Mouse (Mus musculus): ENCODE measurements around the gene Zbp1. TPM values are rescaled to one million over a fixed set of nuclear protein-coding genes. Genes with fewer than 3 reads are reported as not detected.

The Zbp1 gene
- total and polyA plus RNA-seq, 2 experiments from 2014 or later: 0.57 TPM; not detected in 1

DNA sequence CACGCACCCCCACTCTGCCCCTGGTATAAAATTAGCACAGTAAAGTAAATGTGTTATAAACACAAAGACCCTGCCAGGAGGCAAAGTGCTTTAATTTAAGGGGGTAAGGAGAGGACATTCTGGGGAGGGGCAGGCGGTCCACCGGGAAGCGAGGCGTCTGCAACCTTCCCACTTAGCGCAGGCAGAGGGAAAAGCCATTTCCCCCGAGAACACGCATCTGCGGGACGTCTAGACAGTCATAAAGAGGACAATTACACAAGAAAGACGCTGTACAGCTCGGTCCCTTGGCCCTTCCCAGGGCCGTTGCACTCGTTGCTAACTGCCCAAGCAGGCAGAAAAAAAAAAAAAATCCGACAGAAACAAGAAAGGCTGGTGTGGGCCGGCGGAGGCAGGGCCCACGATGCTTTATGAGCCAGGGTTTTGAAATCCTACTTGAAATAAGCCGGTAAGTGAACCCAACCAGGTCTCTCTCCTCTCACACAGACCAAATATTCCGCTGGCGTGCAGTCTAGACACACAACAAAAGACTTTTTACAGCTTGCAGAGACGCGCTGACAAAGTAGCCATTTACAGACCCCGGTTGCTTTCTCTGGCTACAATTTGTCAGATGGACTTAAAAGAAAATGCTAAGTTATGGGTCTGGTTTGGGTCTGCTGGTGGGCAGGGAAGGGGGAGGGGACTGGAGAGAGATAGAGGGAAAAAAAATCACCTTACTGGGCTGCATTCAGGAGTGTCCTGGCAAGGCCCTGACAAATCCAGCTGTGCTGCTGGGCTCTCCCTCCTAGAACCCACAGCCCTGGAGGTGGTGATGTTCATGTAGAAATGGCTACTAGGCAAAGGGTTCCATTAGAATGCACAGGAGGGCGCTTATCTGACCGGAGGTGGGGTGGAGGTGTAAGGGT is 35.3 kb upstream of the Zbp1 start:
- no peak for ATAC-seq (ENCODE audit: low FRiP score)
- 0 out of 2 replicates have a peak overlapping the region, but pooled peaks have one; percentile 19 for H3K9ac ChIP-seq (replicated peaks; ENCODE audit: low read length, poor library complexity, severe bottlenecking)
- no peaks in the 10 kb centered on the region for H3K9me3 ChIP-seq (ENCODE audit: low read length)
- H3K36me3 ChIP-seq (ENCODE audit: insufficient read depth, low read length): no peaks in the 10 kb centered on the region
- peak overlapping the region; percentile 18 for H3K4me2 ChIP-seq (ENCODE audit: low read depth, low read length, poor library complexity, severe bottlenecking)
- no peaks in the 10 kb centered on the region for H3K27me3 ChIP-seq (ENCODE audit: insufficient read depth, low read length)
- 20% methylated on average over 26 of the region's 26 CpGs for WGBS
- no peak overlapping the region for H3K27ac ChIP-seq (ENCODE audit: low read depth, low read length)
- no peak overlapping the region for H3K4me3 ChIP-seq (ENCODE audit: low read depth, low read length)
- peak; percentile 43 for DNase-seq (ENCODE audit: low spot score)
- H3K4me1 ChIP-seq (ENCODE audit: insufficient read depth, low read length): peaks cover 22% of the 10 kb centered on the region
- no peak for TF ChIP-seq CTCF (IDR thresholded peaks at IDR 0.05)

DNA sequence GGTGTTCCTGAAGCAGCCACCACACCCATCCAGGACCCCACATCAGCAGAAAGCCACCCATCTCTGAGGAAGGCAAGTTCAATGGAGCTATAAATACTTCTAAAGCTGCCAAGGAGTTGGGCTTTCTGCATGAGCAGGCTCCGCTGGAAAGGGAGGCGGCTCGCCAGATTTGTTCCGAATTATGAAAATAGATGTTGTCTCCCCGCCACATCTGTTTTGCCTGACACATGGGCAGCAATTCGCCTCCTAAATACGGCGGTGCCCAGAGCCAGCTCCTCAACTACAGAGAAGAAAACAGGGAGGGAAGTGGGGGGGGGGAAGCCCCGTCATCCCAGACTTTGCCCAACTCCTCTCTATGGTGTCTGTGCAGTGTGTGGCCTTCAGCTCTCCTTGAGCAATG is 33.0 kb upstream of the Zbp1 start:
- Histone ChIP-seq H3K36me3 (ENCODE audit: insufficient read depth, low read length) (no peaks in the 10 kb centered on the region), H3K27ac (ENCODE audit: low read depth, low read length) (no peak overlapping the region), H3K4me2 (ENCODE audit: low read depth, low read length, poor library complexity, severe bottlenecking) (no peak overlapping the region), H3K4me3 (ENCODE audit: low read depth, low read length) (no peak overlapping the region), H3K9me3 (ENCODE audit: low read length) (no peaks in the 10 kb centered on the region), H3K27me3 (ENCODE audit: insufficient read depth, low read length) (no peaks in the 10 kb centered on the region), H3K9ac (replicated peaks; ENCODE audit: low read length, poor library complexity, severe bottlenecking) (no peak overlapping the region), H3K4me1 (ENCODE audit: insufficient read depth, low read length) (peaks cover 16% of the 10 kb centered on the region)
- 58% methylated on average over 9 of the region's 9 CpGs for WGBS
- DNase-seq (ENCODE audit: low spot score): no peak
- no peak for TF ChIP-seq CTCF (IDR thresholded peaks at IDR 0.05)
- no peak for ATAC-seq (ENCODE audit: low FRiP score)

DNA sequence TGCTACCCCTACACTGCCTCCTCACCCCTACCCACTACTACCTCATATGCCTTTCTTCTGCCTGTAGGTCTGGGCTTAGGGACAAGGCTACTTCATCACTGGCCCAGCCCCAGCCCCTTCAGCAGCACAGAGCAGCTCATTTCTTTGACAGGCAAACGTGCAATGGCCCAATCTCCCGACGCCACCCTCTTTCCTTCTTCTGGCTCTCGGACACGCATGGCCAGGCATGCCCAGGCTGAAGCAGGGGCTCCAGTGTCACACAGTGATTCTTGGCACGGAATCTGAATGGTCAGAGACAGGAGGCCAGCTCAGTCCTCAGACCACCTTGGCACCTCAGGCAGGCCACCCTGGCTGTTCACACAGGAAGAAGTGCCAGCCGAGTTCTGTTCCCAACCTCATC is 32.4 kb upstream of the Zbp1 start:
- Histone ChIP-seq H3K9me3 (ENCODE audit: low read length) (no peaks in the 10 kb centered on the region), H3K4me2 (ENCODE audit: low read depth, low read length, poor library complexity, severe bottlenecking) (no peak overlapping the region), H3K27me3 (ENCODE audit: insufficient read depth, low read length) (no peaks in the 10 kb centered on the region), H3K4me3 (ENCODE audit: low read depth, low read length) (no peak overlapping the region), H3K4me1 (ENCODE audit: insufficient read depth, low read length) (peaks cover 16% of the 10 kb centered on the region), H3K9ac (replicated peaks; ENCODE audit: low read length, poor library complexity, severe bottlenecking) (no peak overlapping the region), H3K27ac (ENCODE audit: low read depth, low read length) (no peak overlapping the region), H3K36me3 (ENCODE audit: insufficient read depth, low read length) (no peaks in the 10 kb centered on the region)
- ATAC-seq (ENCODE audit: low FRiP score): no peak
- WGBS: 55% methylated on average over 7 of the region's 7 CpGs
- no peak for DNase-seq (ENCODE audit: low spot score)
- no peak for TF ChIP-seq CTCF (IDR thresholded peaks at IDR 0.05)

DNA sequence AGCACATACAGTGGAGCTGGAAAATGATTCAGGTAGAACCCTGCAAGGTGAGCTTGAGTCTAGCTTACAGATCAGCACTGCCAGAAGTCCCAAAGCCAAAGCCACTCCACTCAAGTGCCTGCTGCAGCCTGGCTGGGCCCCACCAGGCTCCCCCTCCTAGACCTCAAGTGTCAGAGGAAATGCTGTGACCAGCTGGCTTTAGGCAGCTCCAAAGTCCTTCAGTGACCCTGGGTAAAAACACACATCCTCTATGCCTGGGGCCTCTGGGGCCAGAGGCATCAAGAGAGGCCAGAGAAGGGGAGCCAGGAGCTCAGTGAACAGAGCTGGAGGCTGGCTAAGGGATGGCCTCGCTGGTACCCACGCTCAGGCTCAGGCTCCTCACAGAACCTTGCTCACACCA is 31.7 kb upstream of the Zbp1 start:
- no peak overlapping the region for H3K4me2 ChIP-seq (ENCODE audit: low read depth, low read length, poor library complexity, severe bottlenecking)
- DNase-seq (ENCODE audit: low spot score): no peak
- no peak for TF ChIP-seq CTCF (IDR thresholded peaks at IDR 0.05)
- H3K4me3 ChIP-seq (ENCODE audit: low read depth, low read length): no peak overlapping the region
- H3K27me3 ChIP-seq (ENCODE audit: insufficient read depth, low read length): no peaks in the 10 kb centered on the region
- H3K9ac ChIP-seq (replicated peaks; ENCODE audit: low read length, poor library complexity, severe bottlenecking): no peak overlapping the region
- H3K36me3 ChIP-seq (ENCODE audit: insufficient read depth, low read length): no peaks in the 10 kb centered on the region
- WGBS: 27% methylated on average over 2 of the region's 2 CpGs
- ATAC-seq (ENCODE audit: low FRiP score): no peak
- H3K27ac ChIP-seq (ENCODE audit: low read depth, low read length): no peak overlapping the region
- peaks cover 16% of the 10 kb centered on the region for H3K4me1 ChIP-seq (ENCODE audit: insufficient read depth, low read length)
- H3K9me3 ChIP-seq (ENCODE audit: low read length): no peaks in the 10 kb centered on the region

DNA sequence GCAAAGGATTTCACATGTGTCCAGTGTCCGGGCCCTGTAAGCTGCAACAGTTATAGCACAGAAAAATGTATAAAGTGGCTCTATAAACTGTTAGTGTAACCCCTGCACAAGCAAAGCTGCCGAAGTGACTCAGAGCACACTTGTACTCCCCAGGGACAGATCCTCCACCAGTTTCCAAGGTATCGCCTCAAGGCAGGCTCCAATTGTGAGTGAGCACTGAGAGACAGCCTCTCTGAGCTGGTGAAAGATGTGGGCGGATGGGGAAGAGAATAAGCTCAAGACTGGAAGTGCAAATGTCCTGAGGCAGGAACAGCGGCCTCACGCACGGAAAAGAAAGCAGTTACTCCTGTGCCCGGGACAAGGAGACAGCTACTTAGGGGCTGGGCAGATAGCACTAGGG is 31.2 kb upstream of the Zbp1 start:
- no peak for DNase-seq (ENCODE audit: low spot score)
- no peaks in the 10 kb centered on the region for H3K27me3 ChIP-seq (ENCODE audit: insufficient read depth, low read length)
- H3K4me2 ChIP-seq (ENCODE audit: low read depth, low read length, poor library complexity, severe bottlenecking): no peak overlapping the region
- H3K4me1 ChIP-seq (ENCODE audit: insufficient read depth, low read length): peaks cover 16% of the 10 kb centered on the region
- H3K36me3 ChIP-seq (ENCODE audit: insufficient read depth, low read length): no peaks in the 10 kb centered on the region
- WGBS: 75% methylated on average over 8 of the region's 8 CpGs
- H3K9ac ChIP-seq (replicated peaks; ENCODE audit: low read length, poor library complexity, severe bottlenecking): no peak overlapping the region
- no peak for ATAC-seq (ENCODE audit: low FRiP score)
- TF ChIP-seq CTCF (IDR thresholded peaks at IDR 0.05): no peak
- no peaks in the 10 kb centered on the region for H3K9me3 ChIP-seq (ENCODE audit: low read length)
- no peak overlapping the region for H3K4me3 ChIP-seq (ENCODE audit: low read depth, low read length)
- no peak overlapping the region for H3K27ac ChIP-seq (ENCODE audit: low read depth, low read length)

DNA sequence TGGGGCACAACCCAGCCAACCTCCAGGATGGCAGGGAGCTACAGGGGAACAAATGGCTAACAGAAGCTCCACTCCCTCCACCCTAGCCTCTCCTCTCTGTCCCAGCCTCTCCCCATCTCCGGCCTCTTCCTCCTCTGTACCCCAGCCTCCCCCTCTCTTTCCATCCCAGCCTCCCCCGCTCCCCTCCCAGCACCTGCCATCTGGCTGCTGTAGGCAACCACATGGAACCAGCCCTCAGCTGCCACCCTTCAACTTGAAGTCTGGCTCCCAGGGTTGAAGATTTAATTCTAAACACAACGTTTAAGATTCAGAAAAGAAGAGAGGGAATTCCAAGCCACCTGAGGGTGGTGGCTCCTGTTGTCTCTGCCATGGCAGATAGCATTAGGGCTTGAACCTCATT is 30.7 kb upstream of the Zbp1 start:
- 41% methylated on average over 3 of the region's 3 CpGs for WGBS
- Histone ChIP-seq H3K9me3 (ENCODE audit: low read length) (no peaks in the 10 kb centered on the region), H3K4me3 (ENCODE audit: low read depth, low read length) (no peak overlapping the region), H3K4me2 (ENCODE audit: low read depth, low read length, poor library complexity, severe bottlenecking) (no peak overlapping the region), H3K9ac (replicated peaks; ENCODE audit: low read length, poor library complexity, severe bottlenecking) (no peak overlapping the region), H3K27ac (ENCODE audit: low read depth, low read length) (no peak overlapping the region), H3K36me3 (ENCODE audit: insufficient read depth, low read length) (no peaks in the 10 kb centered on the region), H3K4me1 (ENCODE audit: insufficient read depth, low read length) (peaks cover 11% of the 10 kb centered on the region), H3K27me3 (ENCODE audit: insufficient read depth, low read length) (no peaks in the 10 kb centered on the region)
- no peak for TF ChIP-seq CTCF (IDR thresholded peaks at IDR 0.05)
- ATAC-seq (ENCODE audit: low FRiP score): no peak
- DNase-seq (ENCODE audit: low spot score): no peak

Measured in midbrain, postnatal 0 days (tissue).